Mouse (Mus musculus) kidney, postnatal 14 days (tissue): ENCODE results near the gene Mb.

ENCODE experiments used
- DNase-seq: peaks from one replicate; pipeline ENCODE4 v3.0.0; 2022; ENCODE audit warnings: mixed read lengths

The Mb gene

GRCm38 (mm10) chr15:77050570-77050969 is at the start of gene Mb:
TSS of gene Mb (minus strand) at chr15:77050670.
- DNase-seq = no peak

- no peak for DNase-seq
These were observed 49.3 kb upstream of the Mb start for GRCm38 (mm10) chr15:77099756-77100155.

DNA sequence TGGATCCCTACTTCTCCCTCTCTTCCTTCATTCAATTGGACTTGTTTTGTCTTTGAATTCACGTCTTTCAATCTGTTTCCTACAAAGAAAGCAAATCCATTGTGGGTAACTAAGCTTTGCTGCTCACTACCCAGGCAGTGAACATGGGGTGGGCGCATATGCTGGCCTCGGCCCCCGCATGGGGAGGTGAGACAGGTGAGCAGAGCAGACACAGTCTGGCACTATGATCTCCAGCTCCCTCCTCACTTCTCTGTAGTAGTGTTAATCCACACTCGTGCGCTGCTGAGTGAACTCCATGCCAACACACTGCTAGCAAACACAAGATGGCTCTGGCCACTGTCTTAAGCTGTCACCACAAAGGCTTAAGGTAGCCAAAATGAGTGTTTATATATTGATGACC is 46.9 kb upstream of the Mb start:
- DNase-seq = no peak

DNA sequence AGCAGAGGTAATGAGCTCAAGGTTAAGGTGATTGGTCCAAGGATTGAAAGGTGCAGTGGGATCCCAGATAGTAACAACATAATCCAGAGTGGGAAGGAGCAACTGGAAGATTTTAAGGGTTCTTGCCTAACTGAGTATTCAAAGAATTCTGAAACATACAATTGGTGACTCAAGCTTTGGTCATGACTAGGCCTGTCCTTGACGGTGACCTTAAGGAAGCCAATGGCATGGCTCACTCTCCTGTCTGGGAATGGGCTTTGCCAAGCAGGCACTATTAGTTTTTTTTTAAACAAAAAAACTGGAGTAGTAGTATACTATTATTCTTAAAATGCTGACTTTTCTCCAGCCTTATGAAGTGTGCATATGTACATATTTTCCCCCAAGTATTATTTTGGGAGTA is 44.7 kb upstream of the Mb start:
- DNase-seq = no peak

DNA sequence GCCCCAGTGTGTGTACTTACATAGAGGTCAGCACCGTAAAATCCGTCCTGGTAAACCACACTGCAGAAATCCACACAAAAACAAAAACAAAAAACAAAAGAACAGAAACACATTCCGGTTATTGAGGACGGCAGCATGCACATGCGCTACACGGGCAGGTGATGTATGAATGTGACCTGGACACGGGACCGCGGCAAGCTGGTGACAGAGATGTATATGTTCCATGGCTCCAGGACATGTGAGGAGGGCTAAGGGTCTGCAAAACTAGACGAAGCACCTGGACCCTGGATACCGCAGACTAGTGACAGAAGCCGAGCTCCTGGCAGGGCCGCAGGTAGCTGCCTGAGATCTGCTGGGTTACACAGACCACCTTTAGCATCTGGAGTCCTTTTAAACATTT is 44.0 kb upstream of the Mb start:
- no peak for DNase-seq

DNA sequence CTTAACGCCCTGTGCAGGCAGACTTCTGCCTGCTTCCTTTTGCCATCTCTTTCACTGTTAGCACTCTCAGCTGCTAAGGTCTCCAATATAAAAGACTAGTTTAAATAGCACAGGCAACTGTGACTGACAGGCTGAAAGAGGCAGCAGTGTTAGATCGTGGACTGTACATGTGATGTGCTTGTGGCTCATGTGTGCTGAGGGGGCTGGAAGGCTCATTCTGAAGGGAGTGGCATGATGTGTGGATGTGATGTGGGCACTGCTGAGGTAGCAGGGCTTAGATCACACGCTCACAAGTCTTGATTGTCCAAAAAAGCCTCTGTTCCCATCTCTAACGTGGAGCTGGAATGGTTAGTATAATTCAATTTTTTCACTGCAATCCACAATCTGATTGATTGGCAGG is 40.9 kb upstream of the Mb start:
- DNase-seq = no peak

- DNase-seq = no peak
These were observed 40.1 kb upstream of the Mb start for GRCm38 (mm10) chr15:77090531-77090930.

- no peak for DNase-seq
These were observed 38.8 kb upstream of the Mb start for GRCm38 (mm10) chr15:77089249-77089648.

- DNase-seq = no peak
These were observed 36.0 kb upstream of the Mb start for GRCm38 (mm10) chr15:77086488-77086887.

GRCm38 (mm10) chr15:77085818-77086217 is 35.3 kb upstream of the Mb start:
- peak; percentile 29 for DNase-seq

GRCm38 (mm10) chr15:77081454-77081853 is 31.0 kb upstream of the Mb start:
- no peak for DNase-seq

GRCm38 (mm10) chr15:77080684-77081254 is 30.3 kb upstream of the Mb start:
- no peak for DNase-seq

GRCm38 (mm10) chr15:77079890-77080361 is 29.5 kb upstream of the Mb start:
- no peak for DNase-seq

- no peak for DNase-seq
These were observed 28.9 kb upstream of the Mb start for GRCm38 (mm10) chr15:77079256-77079822.

DNA sequence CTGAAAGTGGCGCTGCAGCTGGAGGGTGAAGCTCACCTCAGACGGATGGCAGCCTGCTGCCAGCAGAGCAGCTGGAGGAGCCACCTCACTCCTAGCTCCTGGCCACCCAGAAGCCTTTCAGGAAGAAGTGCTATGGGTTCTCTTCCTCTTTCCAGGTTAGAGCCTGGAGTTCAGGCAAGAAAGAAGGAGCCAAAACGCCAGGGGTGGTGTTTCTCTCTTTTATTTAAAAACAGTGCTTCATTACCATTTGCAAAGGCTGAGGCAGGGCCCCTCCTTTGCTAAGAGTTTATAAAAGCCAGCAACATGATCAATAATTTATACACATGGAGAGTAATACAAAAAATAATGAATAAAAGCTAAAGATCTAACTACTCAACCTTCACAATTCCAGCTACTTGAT is 28.3 kb upstream of the Mb start:
- DNase-seq = no peak

DNA sequence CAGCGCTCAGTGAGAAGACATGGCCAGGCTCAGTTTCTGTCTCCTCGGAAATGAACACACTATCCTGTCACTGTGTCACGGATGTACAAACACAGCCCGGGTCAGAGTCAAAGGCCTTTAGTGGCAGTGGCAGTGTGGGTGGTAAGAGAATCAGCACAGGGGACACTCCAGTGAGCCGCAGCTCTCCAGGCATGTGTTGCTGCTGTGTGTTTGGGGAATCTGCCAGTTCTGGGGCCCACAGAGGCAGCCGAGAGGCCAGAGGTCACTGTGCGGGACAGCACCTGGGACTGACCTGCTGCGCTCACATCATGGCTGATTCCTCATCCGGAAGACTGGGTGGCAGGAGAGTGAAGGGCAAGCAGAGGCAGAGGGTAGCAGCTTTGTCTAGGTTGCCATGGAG is 27.4 kb upstream of the Mb start:
- no peak for DNase-seq

- DNase-seq = no peak
These were observed 26.1 kb upstream of the Mb start for GRCm38 (mm10) chr15:77076523-77076922.

DNA sequence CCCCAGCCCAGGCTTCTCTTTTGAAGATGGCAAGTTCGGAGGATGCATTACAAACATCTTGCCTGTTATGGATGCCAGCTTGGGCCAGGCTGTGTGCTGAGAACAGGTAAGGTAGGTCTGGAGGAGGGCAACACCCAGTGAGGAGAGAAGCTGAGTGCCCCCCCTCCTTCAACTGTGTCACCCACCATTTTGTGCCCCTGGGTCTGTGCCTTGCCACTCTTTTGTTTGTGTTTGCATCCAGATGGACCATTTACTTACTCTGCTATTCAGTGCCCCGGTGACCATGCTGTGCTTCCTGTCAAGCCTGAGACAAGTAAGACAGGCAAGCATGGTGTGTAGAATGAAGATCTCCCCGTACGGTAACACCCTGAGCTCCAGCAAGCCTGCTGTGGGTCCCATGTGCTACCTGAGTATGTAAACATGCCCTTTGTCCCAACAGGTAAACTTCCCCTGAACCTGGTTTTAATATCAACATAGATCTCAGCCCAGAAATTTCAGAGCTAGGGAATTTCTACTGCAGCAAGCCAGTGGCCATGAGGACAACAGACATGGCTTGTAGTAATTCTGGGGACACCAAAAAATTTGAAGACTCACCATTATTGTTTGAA is 22.2 kb upstream of the Mb start:
- DNase-seq = no peak

- peak; percentile 25 for DNase-seq
These were observed 21.0 kb upstream of the Mb start for GRCm38 (mm10) chr15:77071501-77071900.

DNA sequence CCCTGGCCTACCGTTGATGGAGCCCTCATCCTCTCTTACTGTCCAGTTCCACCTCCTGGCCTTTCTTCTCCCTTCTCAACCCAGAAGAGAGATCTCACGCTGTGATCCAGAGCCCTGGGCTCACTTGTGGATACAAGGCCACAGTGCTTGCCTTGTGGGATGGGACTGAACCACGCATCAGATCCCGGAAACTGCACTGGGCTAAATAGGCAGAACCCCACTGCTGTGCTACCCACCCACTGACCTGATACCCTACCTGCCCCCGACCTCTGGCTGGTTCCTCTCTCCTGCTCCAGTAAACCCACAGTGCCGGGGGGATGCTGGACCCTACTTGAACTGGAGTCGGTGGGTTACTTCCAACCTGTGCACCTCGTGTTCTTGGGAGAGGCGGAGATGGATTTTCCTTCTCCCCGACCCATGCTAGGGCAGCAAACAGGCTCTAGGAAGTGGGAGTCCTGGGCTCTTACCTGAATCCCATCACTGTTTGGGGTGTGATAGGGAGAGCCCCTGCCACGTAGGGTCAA is 20.3 kb upstream of the Mb start:
- no peak for DNase-seq

DNA sequence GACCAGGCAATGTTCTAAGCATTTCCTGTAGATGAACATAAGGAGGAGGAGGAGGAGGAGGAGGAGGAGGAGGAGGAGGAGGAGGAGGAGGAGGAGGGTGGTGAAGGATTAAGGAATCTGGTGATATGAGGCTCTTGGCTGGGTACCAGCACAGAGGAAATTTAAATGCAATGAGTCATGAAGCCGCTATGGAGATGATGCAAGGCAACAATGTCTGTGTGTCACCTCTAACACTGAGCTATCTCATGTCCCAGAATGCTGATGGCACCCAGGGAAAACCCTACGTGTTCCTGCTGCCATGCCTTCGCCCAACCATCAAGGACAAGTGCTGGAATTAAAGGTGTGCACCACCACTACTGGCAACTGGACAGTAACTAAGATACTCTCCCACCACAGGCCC is 18.5 kb upstream of the Mb start:
- no peak for DNase-seq

- DNase-seq = no peak
These were observed 18.0 kb upstream of the Mb start for GRCm38 (mm10) chr15:77068439-77068861.

DNA sequence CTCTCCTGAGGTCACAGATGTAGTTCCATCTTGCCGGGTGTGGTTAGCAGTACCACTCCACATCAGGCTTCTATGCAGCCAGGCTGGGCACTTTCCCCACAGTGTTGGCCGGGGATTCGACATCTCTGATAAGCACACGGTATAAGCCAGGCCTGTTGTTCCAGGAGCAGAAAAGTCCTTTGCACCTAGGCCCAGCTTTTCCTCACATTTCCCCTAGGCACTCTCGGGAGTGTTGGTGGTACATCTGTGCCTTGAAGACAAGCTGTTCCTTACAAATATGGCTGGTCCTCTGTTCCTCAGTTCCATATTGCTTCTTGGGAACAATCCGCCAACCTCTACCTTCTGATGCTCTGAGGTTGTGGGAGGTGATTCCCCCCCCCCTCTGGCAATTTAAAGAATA is 15.8 kb upstream of the Mb start:
- DNase-seq = no peak

DNA sequence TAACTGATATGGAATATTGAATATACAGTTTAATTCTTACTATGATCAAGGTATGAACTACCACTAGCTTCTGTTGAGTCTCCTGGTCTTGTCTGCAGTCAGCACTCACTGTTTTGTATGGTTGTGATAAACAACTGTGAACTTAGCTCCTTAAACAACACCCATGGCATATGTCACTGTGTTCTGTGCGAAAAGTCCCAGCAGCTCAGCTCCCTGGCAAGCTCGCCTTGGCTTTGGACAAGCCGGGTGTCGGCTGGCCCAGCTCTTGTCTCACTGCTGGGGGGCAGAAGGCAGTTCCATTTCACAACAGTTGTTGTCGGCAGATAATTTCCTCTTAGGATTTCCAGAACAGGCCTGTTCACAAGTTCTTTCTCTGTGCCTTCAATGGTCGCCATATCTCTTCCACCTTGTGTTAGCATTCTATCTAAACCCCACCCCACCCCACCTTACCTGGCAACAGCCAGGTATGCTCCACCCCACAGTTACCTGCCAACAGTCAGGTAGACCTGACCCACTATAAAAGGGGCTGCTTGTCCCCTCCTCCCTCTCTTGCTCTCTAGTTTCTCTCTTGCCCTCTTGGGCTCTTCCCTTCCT is 14.9 kb upstream of the Mb start:
- no peak for DNase-seq
